Mouse (Mus musculus): ENCODE data around the gene Galnt2. TPM values are rescaled to one million over a fixed set of nuclear protein-coding genes. Genes with fewer than 3 reads are reported as not detected.
A peak's percentile ranks its signal among the peaks of the same experiment; 100 is the strongest.

Galnt2 gene
- polyA plus RNA-seq (2016; fragmentation: Nextera tagmentation; extraction: Ambion mirVana) = 34.8 and 42.2 TPM in 2 replicates

GRCm38 (mm10) chr8:124231176-124231484, at the start of gene Galnt2:
Galnt2 (plus strand) TSS chr8:124231391.
- Histone ChIP-seq H3K27ac (replicated peaks) (peak within 1 kb of the TSS; percentile 91), H3K4me3 (peak within 1 kb of the TSS; percentile 92), H3K36me3 (replicated peaks) (0 out of 2 replicates have a peak, but pooled peaks cover under 1% of the 10 kb centered on the region), H3K27me3 (replicated peaks; ENCODE audit: low read depth, poor library complexity, severe bottlenecking) (peaks cover 4% of the 10 kb centered on the region; the same call in 1 of the 2 replicates), H3K9me3 (no peaks in the 10 kb centered on the region), H3K4me1 (peaks cover 45% of the 10 kb centered on the region)
- peak; percentile 93 for DNase-seq (ENCODE audit: low spot score)
- WGBS = under 1% methylated on average over 53 of the region's 53 CpGs

GRCm38 (mm10) chr8:124181751-124182150, 49.4 kb upstream of the Galnt2 start:
- DNase-seq (ENCODE audit: low spot score) = no peak
- H3K27ac ChIP-seq (replicated peaks) = no peak overlapping the region
- H3K4me3 ChIP-seq = no peak overlapping the region
- 90% methylated on average over 5 of the region's 5 CpGs for WGBS
- H3K4me1 ChIP-seq = peaks cover 13% of the 10 kb centered on the region; the same call in 1 of the 2 replicates
- no peaks in the 10 kb centered on the region for H3K36me3 ChIP-seq (replicated peaks)
- H3K9me3 ChIP-seq = no peaks in the 10 kb centered on the region
- no peaks in the 10 kb centered on the region for H3K27me3 ChIP-seq (replicated peaks; ENCODE audit: low read depth, poor library complexity, severe bottlenecking)

- H3K4me1 ChIP-seq = peaks cover 13% of the 10 kb centered on the region; the same call in 1 of the 2 replicates
- no peaks in the 10 kb centered on the region for H3K9me3 ChIP-seq
- DNase-seq (ENCODE audit: low spot score) = no peak
- WGBS = 79% methylated on average over 13 of the region's 13 CpGs
- H3K4me3 ChIP-seq = no peak overlapping the region
- H3K36me3 ChIP-seq (replicated peaks) = no peaks in the 10 kb centered on the region
- H3K27ac ChIP-seq (replicated peaks) = no peak overlapping the region
- no peaks in the 10 kb centered on the region for H3K27me3 ChIP-seq (replicated peaks; ENCODE audit: low read depth, poor library complexity, severe bottlenecking)
Measured at GRCm38 (mm10) chr8:124182224-124182623, 49.0 kb upstream of the Galnt2 start.

- peaks cover 14% of the 10 kb centered on the region; the same call in 1 of the 2 replicates for H3K4me1 ChIP-seq
- no peak overlapping the region for H3K4me3 ChIP-seq
- no peak for DNase-seq (ENCODE audit: low spot score)
- no peak overlapping the region for H3K27ac ChIP-seq (replicated peaks)
- no peaks in the 10 kb centered on the region for H3K36me3 ChIP-seq (replicated peaks)
- no peaks in the 10 kb centered on the region for H3K9me3 ChIP-seq
- 74% methylated on average over 3 of the region's 3 CpGs for WGBS
- no peaks in the 10 kb centered on the region for H3K27me3 ChIP-seq (replicated peaks; ENCODE audit: low read depth, poor library complexity, severe bottlenecking)
Measured at GRCm38 (mm10) chr8:124184078-124184477, 47.1 kb upstream of the Galnt2 start.

GRCm38 (mm10) chr8:124184507-124184906, 46.7 kb upstream of the Galnt2 start:
- WGBS = 81% methylated on average over 2 of the region's 2 CpGs
- Histone ChIP-seq H3K4me1 (peaks cover 16% of the 10 kb centered on the region), H3K9me3 (no peaks in the 10 kb centered on the region), H3K36me3 (replicated peaks) (no peaks in the 10 kb centered on the region), H3K27me3 (replicated peaks; ENCODE audit: low read depth, poor library complexity, severe bottlenecking) (no peaks in the 10 kb centered on the region), H3K4me3 (no peak overlapping the region), H3K27ac (replicated peaks) (no peak overlapping the region)
- no peak for DNase-seq (ENCODE audit: low spot score)

- no peaks in the 10 kb centered on the region for H3K36me3 ChIP-seq (replicated peaks)
- WGBS = 90% methylated on average over 6 of the region's 6 CpGs
- H3K27me3 ChIP-seq (replicated peaks; ENCODE audit: low read depth, poor library complexity, severe bottlenecking) = no peaks in the 10 kb centered on the region
- H3K4me3 ChIP-seq = no peak overlapping the region
- no peak overlapping the region for H3K27ac ChIP-seq (replicated peaks)
- no peaks in the 10 kb centered on the region for H3K9me3 ChIP-seq
- H3K4me1 ChIP-seq = peaks cover 19% of the 10 kb centered on the region
- no peak for DNase-seq (ENCODE audit: low spot score)
Measured at GRCm38 (mm10) chr8:124185081-124185480, 46.1 kb upstream of the Galnt2 start.

- H3K4me3 ChIP-seq = no peak overlapping the region
- H3K4me1 ChIP-seq = peaks cover 15% of the 10 kb centered on the region
- H3K27me3 ChIP-seq (replicated peaks; ENCODE audit: low read depth, poor library complexity, severe bottlenecking) = no peaks in the 10 kb centered on the region
- no peaks in the 10 kb centered on the region for H3K36me3 ChIP-seq (replicated peaks)
- no peak for DNase-seq (ENCODE audit: low spot score)
- WGBS = 88% methylated on average over 7 of the region's 7 CpGs
- no peaks in the 10 kb centered on the region for H3K9me3 ChIP-seq
- H3K27ac ChIP-seq (replicated peaks) = no peak overlapping the region
Measured at GRCm38 (mm10) chr8:124190388-124190787, 40.8 kb upstream of the Galnt2 start.

GRCm38 (mm10) chr8:124192242-124192641, 38.9 kb upstream of the Galnt2 start:
- H3K36me3 ChIP-seq (replicated peaks) = no peaks in the 10 kb centered on the region
- H3K27ac ChIP-seq (replicated peaks) = no peak overlapping the region
- no peaks in the 10 kb centered on the region for H3K27me3 ChIP-seq (replicated peaks; ENCODE audit: low read depth, poor library complexity, severe bottlenecking)
- H3K9me3 ChIP-seq = no peaks in the 10 kb centered on the region
- no peak overlapping the region for H3K4me3 ChIP-seq
- H3K4me1 ChIP-seq = peaks cover 31% of the 10 kb centered on the region
- DNase-seq (ENCODE audit: low spot score) = no peak
- WGBS = 90% methylated on average over 4 of the region's 4 CpGs

- DNase-seq (ENCODE audit: low spot score) = no peak
- Histone ChIP-seq H3K27ac (replicated peaks) (no peak overlapping the region), H3K4me3 (no peak overlapping the region), H3K4me1 (peaks cover 33% of the 10 kb centered on the region), H3K27me3 (replicated peaks; ENCODE audit: low read depth, poor library complexity, severe bottlenecking) (no peaks in the 10 kb centered on the region), H3K36me3 (replicated peaks) (no peaks in the 10 kb centered on the region), H3K9me3 (no peaks in the 10 kb centered on the region)
- 84% methylated on average over 10 of the region's 10 CpGs for WGBS
Measured at GRCm38 (mm10) chr8:124192976-124193375, 38.2 kb upstream of the Galnt2 start.

GRCm38 (mm10) chr8:124193992-124194391, 37.2 kb upstream of the Galnt2 start:
- H3K36me3 ChIP-seq (replicated peaks) = no peaks in the 10 kb centered on the region
- H3K27me3 ChIP-seq (replicated peaks; ENCODE audit: low read depth, poor library complexity, severe bottlenecking) = peaks cover 6% of the 10 kb centered on the region; the same call in 1 of the 2 replicates
- no peak overlapping the region for H3K27ac ChIP-seq (replicated peaks)
- no peak overlapping the region for H3K4me3 ChIP-seq
- 93% methylated on average over 5 of the region's 5 CpGs for WGBS
- no peak for DNase-seq (ENCODE audit: low spot score)
- peaks cover 33% of the 10 kb centered on the region for H3K4me1 ChIP-seq
- no peaks in the 10 kb centered on the region for H3K9me3 ChIP-seq

- peaks cover 7% of the 10 kb centered on the region; the same call in 1 of the 2 replicates for H3K27me3 ChIP-seq (replicated peaks; ENCODE audit: low read depth, poor library complexity, severe bottlenecking)
- no peaks in the 10 kb centered on the region for H3K9me3 ChIP-seq
- H3K4me1 ChIP-seq = peaks cover 35% of the 10 kb centered on the region
- DNase-seq (ENCODE audit: low spot score) = peak; percentile 27
- H3K27ac ChIP-seq (replicated peaks) = peak overlapping the region; percentile 20; the same call in 1 of the 2 replicates
- no peaks in the 10 kb centered on the region for H3K36me3 ChIP-seq (replicated peaks)
- H3K4me3 ChIP-seq = no peak overlapping the region
- WGBS = 45% methylated on average over 5 of the region's 5 CpGs
Measured at GRCm38 (mm10) chr8:124196195-124196594, 35.0 kb upstream of the Galnt2 start.

GRCm38 (mm10) chr8:124196797-124197196, 34.4 kb upstream of the Galnt2 start:
- WGBS = 38% methylated on average over 5 of the region's 5 CpGs
- peak overlapping the region; percentile 27 for H3K27ac ChIP-seq (replicated peaks)
- no peaks in the 10 kb centered on the region for H3K9me3 ChIP-seq
- DNase-seq (ENCODE audit: low spot score) = peak; percentile 30
- H3K4me1 ChIP-seq = peaks cover 37% of the 10 kb centered on the region
- H3K36me3 ChIP-seq (replicated peaks) = no peaks in the 10 kb centered on the region
- peaks cover 7% of the 10 kb centered on the region; the same call in 1 of the 2 replicates for H3K27me3 ChIP-seq (replicated peaks; ENCODE audit: low read depth, poor library complexity, severe bottlenecking)
- H3K4me3 ChIP-seq = no peak overlapping the region

GRCm38 (mm10) chr8:124198230-124198629, 33.0 kb upstream of the Galnt2 start:
- peaks cover 7% of the 10 kb centered on the region; the same call in 1 of the 2 replicates for H3K27me3 ChIP-seq (replicated peaks; ENCODE audit: low read depth, poor library complexity, severe bottlenecking)
- 79% methylated on average over 7 of the region's 7 CpGs for WGBS
- H3K4me1 ChIP-seq = peaks cover 32% of the 10 kb centered on the region
- H3K27ac ChIP-seq (replicated peaks) = no peak overlapping the region
- no peaks in the 10 kb centered on the region for H3K9me3 ChIP-seq
- DNase-seq (ENCODE audit: low spot score) = no peak
- no peak overlapping the region for H3K4me3 ChIP-seq
- H3K36me3 ChIP-seq (replicated peaks) = no peaks in the 10 kb centered on the region

All from embryonic facial prominence, embryonic 10.5 days (tissue).